Mouse (Mus musculus) MN1 (cell line): Measurements from ENCODE around the gene Il1rap.

Source experiments
- DNase-seq: peaks from one replicate; pipeline ENCODE4 v3.0.0-alpha.2; 2016; ENCODE audit warnings: low spot score

The Il1rap gene

GRCm38 (mm10) chr16:26581048-26581912 is at the start of gene Il1rap:
Gene Il1rap (plus strand): TSS chr16:26581704.
- DNase-seq = no peak

GRCm38 (mm10) chr16:26532287-26532686 is 49.2 kb upstream of the Il1rap start:
- no peak for DNase-seq

- no peak for DNase-seq
These were observed 35.2 kb upstream of the Il1rap start for GRCm38 (mm10) chr16:26546170-26546878.

- DNase-seq = no peak
These were observed 34.7 kb upstream of the Il1rap start for GRCm38 (mm10) chr16:26546879-26547206.

- no peak for DNase-seq
These were observed 32.3 kb upstream of the Il1rap start for GRCm38 (mm10) chr16:26549221-26549620.

- DNase-seq = no peak
These were observed 29.3 kb upstream of the Il1rap start for GRCm38 (mm10) chr16:26552234-26552633.

GRCm38 (mm10) chr16:26558797-26559196 is 22.7 kb upstream of the Il1rap start:
- no peak for DNase-seq

GRCm38 (mm10) chr16:26561743-26562142 is 19.8 kb upstream of the Il1rap start:
- DNase-seq = no peak

GRCm38 (mm10) chr16:26562771-26563170 is 18.7 kb upstream of the Il1rap start:
- DNase-seq = no peak

- no peak for DNase-seq
These were observed 12.0 kb upstream of the Il1rap start for GRCm38 (mm10) chr16:26569387-26569978.

GRCm38 (mm10) chr16:26571836-26572235 is 9.7 kb upstream of the Il1rap start:
- no peak for DNase-seq

- DNase-seq = no peak
These were observed 7.3 kb upstream of the Il1rap start for GRCm38 (mm10) chr16:26574173-26574572.

GRCm38 (mm10) chr16:26581913-26582376 is 441 bp downstream of the Il1rap start:
- DNase-seq = no peak

- DNase-seq = no peak
These were observed 4.3 kb downstream of the Il1rap start for GRCm38 (mm10) chr16:26585806-26586205.

- DNase-seq = no peak
These were observed 9.5 kb downstream of the Il1rap start for GRCm38 (mm10) chr16:26590897-26591570.

GRCm38 (mm10) chr16:26596440-26596839 is 14.9 kb downstream of the Il1rap start:
- DNase-seq = no peak

GRCm38 (mm10) chr16:26597307-26597706 is 15.8 kb downstream of the Il1rap start:
- no peak for DNase-seq

- DNase-seq = peak; percentile 5
These were observed 17.1 kb downstream of the Il1rap start for GRCm38 (mm10) chr16:26598591-26598990.

GRCm38 (mm10) chr16:26601482-26601881 is 20.0 kb downstream of the Il1rap start:
- no peak for DNase-seq

GRCm38 (mm10) chr16:26604621-26605020 is 23.1 kb downstream of the Il1rap start:
- no peak for DNase-seq

- no peak for DNase-seq
These were observed 26.5 kb downstream of the Il1rap start for GRCm38 (mm10) chr16:26608003-26608402.

- no peak for DNase-seq
These were observed 29.0 kb downstream of the Il1rap start for GRCm38 (mm10) chr16:26610508-26610907.
